Comparison of ENCODE assay signal across 8 mouse cellular contexts in genomic region chr13:58588655-58589516, GRCm38 (mm10). TPM values are rescaled to one million over a fixed set of nuclear protein-coding genes. Genes with fewer than 3 reads are reported as not detected.
DNase-seq lines count a peak whose midpoint lies in the region; ATAC-seq and TF ChIP-seq lines count a peak whose summit lies in the region.

No protein-coding gene starts in this region.

- H3K4me3 ChIP-seq in liver, embryonic 11.5 days (ENCODE audit: low read depth, low read length), result no peak overlapping the region
- H3K4me3 ChIP-seq in forebrain, embryonic 12.5 days (replicated peaks), result no peak overlapping the region
- H3K4me3 ChIP-seq in midbrain, postnatal 0 days (ENCODE audit: low read depth, low read length), result no peak overlapping the region

- no peak for ATAC-seq in liver, embryonic 11.5 days (replicated peaks; ENCODE audit: low FRiP score)
- no peak for ATAC-seq in forebrain, embryonic 12.5 days (ENCODE audit: low FRiP score)
- 0 out of 2 replicates have a peak, but pooled peaks have one; percentile 41 for ATAC-seq in midbrain, postnatal 0 days (ENCODE audit: low FRiP score)
- no peak for ATAC-seq in monocyte, adult 5-6 weeks (replicated peaks; ENCODE audit: insufficient number of reproducible peaks, low FRiP score, low TSS enrichment, poor library complexity, severe bottlenecking)

- H3K27ac ChIP-seq in liver, embryonic 11.5 days (ENCODE audit: low read depth, low read length), result no peak overlapping the region
- H3K27ac ChIP-seq in forebrain, embryonic 12.5 days, result no peak overlapping the region
- H3K27ac ChIP-seq in midbrain, postnatal 0 days (ENCODE audit: low read depth, low read length), result no peak overlapping the region

- 0 out of 2 replicates have a peak, but pooled peaks cover 3% of the 10 kb centered on the region for H3K27me3 ChIP-seq in liver, embryonic 11.5 days (replicated peaks; ENCODE audit: control insufficient read depth, insufficient read depth, low read length)
- H3K27me3 ChIP-seq in forebrain, embryonic 12.5 days, result no peaks in the 10 kb centered on the region
- H3K27me3 ChIP-seq in midbrain, postnatal 0 days (ENCODE audit: insufficient read depth, low read length), result no peaks in the 10 kb centered on the region

- H3K36me3 ChIP-seq in liver, embryonic 11.5 days (ENCODE audit: control insufficient read depth, insufficient read depth, low read length), result no peaks in the 10 kb centered on the region
- no peaks in the 10 kb centered on the region for H3K36me3 ChIP-seq in forebrain, embryonic 12.5 days (replicated peaks)
- H3K36me3 ChIP-seq in midbrain, postnatal 0 days (ENCODE audit: insufficient read depth, low read length), result no peaks in the 10 kb centered on the region

- H3K9me3 ChIP-seq in liver, embryonic 11.5 days (ENCODE audit: control insufficient read depth, low read length), result no peaks in the 10 kb centered on the region
- H3K9me3 ChIP-seq in forebrain, embryonic 12.5 days, result no peaks in the 10 kb centered on the region
- H3K9me3 ChIP-seq in midbrain, postnatal 0 days (ENCODE audit: low read length), result no peaks in the 10 kb centered on the region

- no peak for DNase-seq in liver, embryonic 11.5 days (ENCODE audit: low spot score)
- no peak for DNase-seq in liver
- peak; percentile 61 to 66 for DNase-seq in left cerebral cortex, postnatal 14 days (ENCODE audit: low spot score in 2 of 2)
- DNase-seq in midbrain, postnatal 0 days (ENCODE audit: low spot score), result peak; percentile 21
- no peak for DNase-seq in spleen, postnatal 14 days (ENCODE audit: low spot score in 2 of 2)
- DNase-seq in kidney, adult 11 months, result no peak

- peak overlapping the region; percentile 47 for H3K4me2 ChIP-seq in liver, embryonic 11.5 days
- H3K4me2 ChIP-seq in forebrain, embryonic 12.5 days, result peak overlapping the region; percentile 39
- peak overlapping the region; percentile 36 for H3K4me2 ChIP-seq in midbrain, postnatal 0 days (ENCODE audit: low read depth, low read length, poor library complexity, severe bottlenecking)

- 49% methylated on average over 15 of the region's 15 CpGs for WGBS in liver, embryonic 11.5 days
- 61% methylated on average over 15 of the region's 15 CpGs for WGBS in forebrain, embryonic 12.5 days
- 55% methylated on average over 15 of the region's 15 CpGs for WGBS in midbrain, postnatal 0 days

- H3K4me1 ChIP-seq in liver, embryonic 11.5 days (replicated peaks; ENCODE audit: control insufficient read depth, insufficient read depth, low read length), result no peaks in the 10 kb centered on the region
- peaks cover 4% of the 10 kb centered on the region; the same call in 1 of the 2 replicates for H3K4me1 ChIP-seq in forebrain, embryonic 12.5 days
- H3K4me1 ChIP-seq in midbrain, postnatal 0 days (ENCODE audit: insufficient read depth, low read length), result no peaks in the 10 kb centered on the region

- intact Hi-C loops in left cerebral cortex, postnatal 14 days (cut with DNase I), result loop anchor here (2.0 to 5.0 kb wide), 4 partner anchors 42 to 432 kb away; partner anchors contain the start of genes Hnrnpk, Idnk and Rmi1

- no peak for TF ChIP-seq CTCF in midbrain, postnatal 0 days (IDR thresholded peaks at IDR 0.05)

- no peak overlapping the region for H3K9ac ChIP-seq in liver, embryonic 11.5 days (ENCODE audit: low read depth, low read length)
- no peak overlapping the region for H3K9ac ChIP-seq in forebrain, embryonic 12.5 days
- H3K9ac ChIP-seq in midbrain, postnatal 0 days (replicated peaks; ENCODE audit: low read length, poor library complexity, severe bottlenecking), result no peak overlapping the region

RNA-seq across cellular contexts. Expression of gene Slc28a3, which starts 21.8 kb away (rescaled TPM):
- polyA plus RNA-seq in liver, embryonic 11.5 days (2014; fragmentation: Nextera tagmentation; extraction: Ambion mirVana), result 0.08 TPM in 1 of 2 replicates, not detected in the other
- polyA plus RNA-seq in forebrain, embryonic 12.5 days (2016; fragmentation: Nextera tagmentation; extraction: Ambion mirVana), result not detected in 2 replicates
- under 1 TPM; 0.15 to 0.21 TPM for total RNA-seq in left cerebral cortex, postnatal 14 days (2021)
- total RNA-seq in midbrain, postnatal 0 days (2014; rRNA removed), result 0.19 TPM in 1 of 2 replicates, not detected in the other
- polyA plus RNA-seq in midbrain, postnatal 0 days (2015; fragmentation: Nextera tagmentation; extraction: Ambion mirVana), result not detected in 2 replicates
- total RNA-seq in monocyte, adult 5-6 weeks (2017), result not detected in 3 replicates

Comparison
In these comparisons a context has a peak if more than half of its experiments do, and no peak if none do; other contexts are left out.
1. DNase-seq: peak in left cerebral cortex, postnatal 14 days (2 of 2) and midbrain, postnatal 0 days (single experiment); none in liver, embryonic 11.5 days (single experiment), liver (single experiment), spleen, postnatal 14 days (0 of 2) and kidney, adult 11 months (single experiment).
2. Peak in every context shown above with its lines, with median percentiles within 50 percentile points of each other: H3K4me2 ChIP-seq.